Mouse (Mus musculus): ENCODE measurements around the gene Camta1. TPM values are rescaled to one million over a fixed set of nuclear protein-coding genes. Genes with fewer than 3 reads are reported as not detected.

Gene Camta1
- polyA plus RNA-seq, 1 experiment from 2014 or later: 106 TPM

- Histone ChIP-seq H3K27me3 (ENCODE audit: control insufficient read depth, insufficient read depth, low read length) (no peaks in the 10 kb centered on the region), H3K4me2 (ENCODE audit: low read depth, severe bottlenecking) (no peak overlapping the region), H3K4me3 (ENCODE audit: low read depth, low read length) (no peak overlapping the region), H3K9ac (ENCODE audit: low read length) (no peak overlapping the region), H3K36me3 (ENCODE audit: control insufficient read depth, insufficient read depth, low read length) (no peaks in the 10 kb centered on the region), H3K9me3 (ENCODE audit: control insufficient read depth, low read length) (no peaks in the 10 kb centered on the region), H3K27ac (replicated peaks; ENCODE audit: low read depth, low read length) (no peak overlapping the region), H3K4me1 (ENCODE audit: control insufficient read depth, insufficient read depth, low read length) (no peaks in the 10 kb centered on the region)
- no peak for DNase-seq (ENCODE audit: low spot score)
- WGBS: 87% methylated on average over 15 of the region's 15 CpGs
- ATAC-seq (ENCODE audit: insufficient number of reproducible peaks, low FRiP score, low TSS enrichment, low read depth): no peak
Observed at GRCm38 (mm10) chr4:151216553-151217292, 645.0 kb downstream of the Camta1 start.

- Histone ChIP-seq H3K27me3 (ENCODE audit: control insufficient read depth, insufficient read depth, low read length) (no peaks in the 10 kb centered on the region), H3K4me3 (ENCODE audit: low read depth, low read length) (no peak overlapping the region), H3K36me3 (ENCODE audit: control insufficient read depth, insufficient read depth, low read length) (no peaks in the 10 kb centered on the region), H3K4me2 (ENCODE audit: low read depth, severe bottlenecking) (no peak overlapping the region), H3K4me1 (ENCODE audit: control insufficient read depth, insufficient read depth, low read length) (no peaks in the 10 kb centered on the region), H3K27ac (replicated peaks; ENCODE audit: low read depth, low read length) (no peak overlapping the region), H3K9ac (ENCODE audit: low read length) (no peak overlapping the region), H3K9me3 (ENCODE audit: control insufficient read depth, low read length) (no peaks in the 10 kb centered on the region)
- WGBS: 68% methylated on average over 4 of the region's 4 CpGs
- DNase-seq (ENCODE audit: low spot score) (no peak), ATAC-seq (ENCODE audit: insufficient number of reproducible peaks, low FRiP score, low TSS enrichment, low read depth) (no peak)
Observed at GRCm38 (mm10) chr4:151215866-151216265, 645.8 kb downstream of the Camta1 start.

GRCm38 (mm10) chr4:151215179-151215578 is 646.5 kb downstream of the Camta1 start:
- Histone ChIP-seq H3K4me1 (ENCODE audit: control insufficient read depth, insufficient read depth, low read length) (no peaks in the 10 kb centered on the region), H3K9me3 (ENCODE audit: control insufficient read depth, low read length) (no peaks in the 10 kb centered on the region), H3K36me3 (ENCODE audit: control insufficient read depth, insufficient read depth, low read length) (no peaks in the 10 kb centered on the region), H3K27me3 (ENCODE audit: control insufficient read depth, insufficient read depth, low read length) (no peaks in the 10 kb centered on the region), H3K9ac (ENCODE audit: low read length) (no peak overlapping the region), H3K4me3 (ENCODE audit: low read depth, low read length) (no peak overlapping the region), H3K27ac (replicated peaks; ENCODE audit: low read depth, low read length) (no peak overlapping the region), H3K4me2 (ENCODE audit: low read depth, severe bottlenecking) (no peak overlapping the region)
- DNase-seq (ENCODE audit: low spot score) (peak; percentile 34), ATAC-seq (ENCODE audit: insufficient number of reproducible peaks, low FRiP score, low TSS enrichment, low read depth) (no peak)
- WGBS: 47% methylated on average over 1 of the region's 1 CpGs

- ATAC-seq (ENCODE audit: insufficient number of reproducible peaks, low FRiP score, low TSS enrichment, low read depth): no peak
Observed at GRCm38 (mm10) chr4:151213475-151213874, 648.2 kb downstream of the Camta1 start.

DNA sequence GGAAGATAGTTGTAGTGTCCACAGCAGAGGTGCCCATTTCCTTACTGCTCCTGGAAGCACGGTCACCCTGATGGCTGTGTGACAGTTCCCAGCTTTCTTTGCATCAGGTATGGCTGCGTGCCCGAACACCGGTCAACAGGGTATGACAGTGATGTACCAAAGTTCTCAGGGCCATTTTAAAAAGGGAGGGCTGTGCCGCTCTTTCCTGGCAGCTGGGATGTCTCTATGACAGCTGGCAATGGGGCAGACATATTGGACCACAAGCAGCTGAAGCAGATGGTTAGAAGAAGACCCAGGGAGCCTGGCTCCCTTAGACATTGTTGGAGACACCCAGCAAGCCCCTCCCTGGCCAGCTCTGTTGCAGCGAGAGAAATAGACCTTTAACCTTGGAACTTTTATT is 649.7 kb downstream of the Camta1 start:
- H3K27me3 ChIP-seq (ENCODE audit: control insufficient read depth, insufficient read depth, low read length): no peaks in the 10 kb centered on the region
- no peak for ATAC-seq (ENCODE audit: insufficient number of reproducible peaks, low FRiP score, low TSS enrichment, low read depth)
- no peak for DNase-seq (ENCODE audit: low spot score)

More at GRCm38 (mm10) chr4:151213475-151213874, 648.2 kb downstream of the Camta1 start:
- Histone ChIP-seq H3K9me3 (ENCODE audit: control insufficient read depth, low read length) (no peaks in the 10 kb centered on the region), H3K4me3 (ENCODE audit: low read depth, low read length) (no peak overlapping the region), H3K4me2 (ENCODE audit: low read depth, severe bottlenecking) (no peak overlapping the region), H3K36me3 (ENCODE audit: control insufficient read depth, insufficient read depth, low read length) (no peaks in the 10 kb centered on the region), H3K9ac (ENCODE audit: low read length) (no peak overlapping the region), H3K27ac (replicated peaks; ENCODE audit: low read depth, low read length) (no peak overlapping the region), H3K4me1 (ENCODE audit: control insufficient read depth, insufficient read depth, low read length) (no peaks in the 10 kb centered on the region), H3K27me3 (ENCODE audit: control insufficient read depth, insufficient read depth, low read length) (no peaks in the 10 kb centered on the region)
- DNase-seq (ENCODE audit: low spot score): no peak
- 82% methylated on average over 11 of the region's 11 CpGs for WGBS

DNA sequence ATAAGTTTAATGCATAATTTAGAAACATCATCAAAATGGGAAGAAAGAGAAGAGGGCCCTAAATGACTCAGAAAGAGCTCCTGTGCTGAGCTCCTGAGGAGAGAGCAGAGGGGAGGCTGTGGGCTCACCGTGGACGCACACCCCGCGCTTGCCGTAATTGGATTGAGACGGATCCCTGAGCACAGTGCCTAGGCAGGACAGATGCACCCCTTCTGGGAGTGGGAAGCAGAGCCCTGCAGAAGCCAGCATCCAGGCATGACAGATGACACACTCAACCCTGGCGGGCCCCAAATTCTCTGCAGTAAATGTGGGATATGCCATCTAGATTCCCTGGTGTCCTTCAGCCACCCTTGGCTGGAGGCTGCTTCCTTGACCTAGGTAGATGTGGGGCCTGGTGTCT is 654.1 kb downstream of the Camta1 start:
- peaks cover 9% of the 10 kb centered on the region for H3K4me1 ChIP-seq (ENCODE audit: control insufficient read depth, insufficient read depth, low read length)
- no peaks in the 10 kb centered on the region for H3K27me3 ChIP-seq (ENCODE audit: control insufficient read depth, insufficient read depth, low read length)
- H3K27ac ChIP-seq (replicated peaks; ENCODE audit: low read depth, low read length): no peak overlapping the region
- DNase-seq (ENCODE audit: low spot score): no peak
- no peak overlapping the region for H3K9ac ChIP-seq (ENCODE audit: low read length)
- ATAC-seq (ENCODE audit: insufficient number of reproducible peaks, low FRiP score, low TSS enrichment, low read depth): no peak
- 88% methylated on average over 7 of the region's 7 CpGs for WGBS
- H3K4me3 ChIP-seq (ENCODE audit: low read depth, low read length): no peak overlapping the region
- H3K9me3 ChIP-seq (ENCODE audit: control insufficient read depth, low read length): no peaks in the 10 kb centered on the region
- H3K36me3 ChIP-seq (ENCODE audit: control insufficient read depth, insufficient read depth, low read length): no peaks in the 10 kb centered on the region
- no peak overlapping the region for H3K4me2 ChIP-seq (ENCODE audit: low read depth, severe bottlenecking)

More for the DNA sequence above, 649.7 kb downstream of the Camta1 start:
- Histone ChIP-seq H3K9ac (ENCODE audit: low read length) (no peak overlapping the region), H3K4me1 (ENCODE audit: control insufficient read depth, insufficient read depth, low read length) (no peaks in the 10 kb centered on the region), H3K27ac (replicated peaks; ENCODE audit: low read depth, low read length) (no peak overlapping the region), H3K36me3 (ENCODE audit: control insufficient read depth, insufficient read depth, low read length) (no peaks in the 10 kb centered on the region), H3K4me2 (ENCODE audit: low read depth, severe bottlenecking) (no peak overlapping the region), H3K9me3 (ENCODE audit: control insufficient read depth, low read length) (no peaks in the 10 kb centered on the region), H3K4me3 (ENCODE audit: low read depth, low read length) (no peak overlapping the region)
- WGBS: 92% methylated on average over 6 of the region's 6 CpGs

GRCm38 (mm10) chr4:151202891-151203290 is 658.8 kb downstream of the Camta1 start:
- no peak overlapping the region for H3K9ac ChIP-seq (ENCODE audit: low read length)
- H3K27ac ChIP-seq (replicated peaks; ENCODE audit: low read depth, low read length): no peak overlapping the region; the same call in 1 of the 2 replicates
- peaks cover 10% of the 10 kb centered on the region for H3K4me1 ChIP-seq (ENCODE audit: control insufficient read depth, insufficient read depth, low read length)
- 25% methylated on average over 6 of the region's 6 CpGs for WGBS
- ATAC-seq (ENCODE audit: insufficient number of reproducible peaks, low FRiP score, low TSS enrichment, low read depth) (no peak), DNase-seq (ENCODE audit: low spot score) (no peak)
- no peaks in the 10 kb centered on the region for H3K36me3 ChIP-seq (ENCODE audit: control insufficient read depth, insufficient read depth, low read length)
- no peaks in the 10 kb centered on the region for H3K27me3 ChIP-seq (ENCODE audit: control insufficient read depth, insufficient read depth, low read length)
- no peak overlapping the region for H3K4me2 ChIP-seq (ENCODE audit: low read depth, severe bottlenecking)
- H3K9me3 ChIP-seq (ENCODE audit: control insufficient read depth, low read length): no peaks in the 10 kb centered on the region
- H3K4me3 ChIP-seq (ENCODE audit: low read depth, low read length): no peak overlapping the region

- ATAC-seq (ENCODE audit: insufficient number of reproducible peaks, low FRiP score, low TSS enrichment, low read depth): no peak
- Histone ChIP-seq H3K4me2 (ENCODE audit: low read depth, severe bottlenecking) (no peak overlapping the region), H3K9me3 (ENCODE audit: control insufficient read depth, low read length) (no peaks in the 10 kb centered on the region), H3K27me3 (ENCODE audit: control insufficient read depth, insufficient read depth, low read length) (no peaks in the 10 kb centered on the region), H3K9ac (ENCODE audit: low read length) (no peak overlapping the region), H3K4me3 (ENCODE audit: low read depth, low read length) (no peak overlapping the region), H3K27ac (replicated peaks; ENCODE audit: low read depth, low read length) (no peak overlapping the region), H3K4me1 (ENCODE audit: control insufficient read depth, insufficient read depth, low read length) (peaks cover 10% of the 10 kb centered on the region), H3K36me3 (ENCODE audit: control insufficient read depth, insufficient read depth, low read length) (no peaks in the 10 kb centered on the region)
- WGBS: 89% methylated on average over 9 of the region's 9 CpGs
- no peak for DNase-seq (ENCODE audit: low spot score)
Observed at GRCm38 (mm10) chr4:151200316-151200715, 661.4 kb downstream of the Camta1 start.

- 35% methylated on average over 10 of the region's 10 CpGs for WGBS
- H3K4me2 ChIP-seq (ENCODE audit: low read depth, severe bottlenecking): no peak overlapping the region
- no peak overlapping the region for H3K9ac ChIP-seq (ENCODE audit: low read length)
- no peaks in the 10 kb centered on the region for H3K36me3 ChIP-seq (ENCODE audit: control insufficient read depth, insufficient read depth, low read length)
- H3K27me3 ChIP-seq (ENCODE audit: control insufficient read depth, insufficient read depth, low read length): no peaks in the 10 kb centered on the region
- H3K9me3 ChIP-seq (ENCODE audit: control insufficient read depth, low read length): no peaks in the 10 kb centered on the region
- H3K4me1 ChIP-seq (ENCODE audit: control insufficient read depth, insufficient read depth, low read length): no peaks in the 10 kb centered on the region
- no peak for DNase-seq (ENCODE audit: low spot score)
- no peak overlapping the region for H3K27ac ChIP-seq (replicated peaks; ENCODE audit: low read depth, low read length)
- no peak for ATAC-seq (ENCODE audit: insufficient number of reproducible peaks, low FRiP score, low TSS enrichment, low read depth)
- no peak overlapping the region for H3K4me3 ChIP-seq (ENCODE audit: low read depth, low read length)
Observed at GRCm38 (mm10) chr4:151195126-151195525, 666.5 kb downstream of the Camta1 start.

All from limb, embryonic 11.5 days (tissue).